Mouse (Mus musculus) heart, embryonic 10.5 days (tissue): Measurements from ENCODE around the gene Elmsan1. TPM values are rescaled to one million over a fixed set of nuclear protein-coding genes. Genes with fewer than 3 reads are reported as not detected.

Source experiments
- DNase-seq: peaks from one replicate; pipeline ENCODE4 v3.0.0-alpha.2; 2017; ENCODE audit warnings: low spot score
- H3K27ac ChIP-seq: fragments of 300-500 bp; sonication (generic); 2 replicates; pipeline ENCODE4 v1.5.1; 2016; ENCODE audit warnings: mild to moderate bottlenecking
- H3K27me3 ChIP-seq: fragments of 300-500 bp; sonication (generic); 2 replicates; pipeline ENCODE4 v1.6.1; 2016; ENCODE audit warnings: mild to moderate bottlenecking; ENCODE audit not compliant: poor library complexity, insufficient read depth, severe bottlenecking
- H3K36me3 ChIP-seq: fragments of 300-500 bp; sonication (generic); 2 replicates; pipeline ENCODE4 v1.6.1; 2016; ENCODE audit warnings: mild to moderate bottlenecking, moderate library complexity
- H3K4me1 ChIP-seq: fragments of 300-500 bp; sonication (generic); 2 replicates; pipeline ENCODE4 v1.6.1; 2016; ENCODE audit warnings: mild to moderate bottlenecking
- H3K4me3 ChIP-seq: fragments of 300-500 bp; sonication (generic); 2 replicates; pipeline ENCODE4 v1.5.1; 2016; ENCODE audit warnings: mild to moderate bottlenecking, moderate library complexity
- H3K9me3 ChIP-seq: fragments of 300-500 bp; sonication (generic); 2 replicates; pipeline ENCODE4 v1.6.1; 2016; ENCODE audit warnings: mild to moderate bottlenecking, moderate library complexity
- WGBS: fragments of 180-500 bp; shearing (Covaris S2); methylation state at CpG from one replicate; pipeline ENCODE4 v1.1.7; 2016; 5-methylcytosine and 5-hydroxymethylcytosine counted together
- polyA plus RNA-seq: library from polyadenylated mRNA; unstranded; fragments of >200 nt; fragmentation: Nextera tagmentation; extraction: Ambion mirVana; gene quantifications from 2 replicates; pipeline ENCODE4 v1.2.1, GENCODE M21; 2016

Elmsan1 gene
- polyA plus RNA-seq, 1 experiment from 2014 or later, result 10.5 TPM

- no peak for DNase-seq
- Histone ChIP-seq H3K27me3 (no peaks in the 10 kb centered on the region), H3K4me1 (peaks cover 67% of the 10 kb centered on the region), H3K4me3 (0 out of 2 replicates have a peak overlapping the region, but pooled peaks have one; percentile 61), H3K27ac (peak overlapping the region; percentile 95), H3K36me3 (peaks cover 39% of the 10 kb centered on the region), H3K9me3 (no peaks in the 10 kb centered on the region)
- 78% methylated on average over 6 of the region's 6 CpGs for WGBS
These were observed 43.8 kb downstream of the Elmsan1 start for GRCm38 (mm10) chr12:84174871-84175270.

- DNase-seq, result no peak
- 71% methylated on average over 9 of the region's 9 CpGs for WGBS
- Histone ChIP-seq H3K27ac (peak overlapping the region; percentile 95), H3K36me3 (peaks cover 39% of the 10 kb centered on the region), H3K4me1 (peaks cover 64% of the 10 kb centered on the region), H3K27me3 (no peaks in the 10 kb centered on the region), H3K4me3 (0 out of 2 replicates have a peak overlapping the region, but pooled peaks have one; percentile 3), H3K9me3 (no peaks in the 10 kb centered on the region)
These were observed 44.4 kb downstream of the Elmsan1 start for GRCm38 (mm10) chr12:84174190-84174811.

- no peaks in the 10 kb centered on the region for H3K9me3 ChIP-seq
- WGBS, result 93% methylated on average over 13 of the region's 13 CpGs
- peak overlapping the region; percentile 95; the same call in 1 of the 2 replicates for H3K27ac ChIP-seq
- no peaks in the 10 kb centered on the region for H3K27me3 ChIP-seq
- no peak overlapping the region for H3K4me3 ChIP-seq
- H3K4me1 ChIP-seq, result peaks cover 55% of the 10 kb centered on the region
- peaks cover 42% of the 10 kb centered on the region for H3K36me3 ChIP-seq
- no peak for DNase-seq
These were observed 45.3 kb downstream of the Elmsan1 start for GRCm38 (mm10) chr12:84173309-84173915.

- Histone ChIP-seq H3K4me1 (peaks cover 50% of the 10 kb centered on the region), H3K27ac (no peak overlapping the region), H3K4me3 (no peak overlapping the region), H3K9me3 (no peaks in the 10 kb centered on the region), H3K36me3 (peaks cover 42% of the 10 kb centered on the region), H3K27me3 (no peaks in the 10 kb centered on the region)
- no peak for DNase-seq
- WGBS, result 91% methylated on average over 17 of the region's 17 CpGs
These were observed 45.8 kb downstream of the Elmsan1 start for GRCm38 (mm10) chr12:84172862-84173261.

- WGBS, result 96% methylated on average over 3 of the region's 3 CpGs
- Histone ChIP-seq H3K4me1 (peaks cover 45% of the 10 kb centered on the region), H3K4me3 (no peak overlapping the region), H3K9me3 (no peaks in the 10 kb centered on the region), H3K27me3 (no peaks in the 10 kb centered on the region), H3K27ac (no peak overlapping the region), H3K36me3 (peaks cover 45% of the 10 kb centered on the region)
- no peak for DNase-seq
These were observed 46.5 kb downstream of the Elmsan1 start for GRCm38 (mm10) chr12:84172216-84172615.

- 88% methylated on average over 10 of the region's 10 CpGs for WGBS
- peaks cover 49% of the 10 kb centered on the region for H3K36me3 ChIP-seq
- H3K9me3 ChIP-seq, result no peaks in the 10 kb centered on the region
These were observed 48.1 kb downstream of the Elmsan1 start for GRCm38 (mm10) chr12:84170610-84171009.

GRCm38 (mm10) chr12:84165631-84166373 lies 52.9 kb downstream of the Elmsan1 start:
- Histone ChIP-seq H3K9me3 (no peaks in the 10 kb centered on the region), H3K4me1 (peaks cover 48% of the 10 kb centered on the region), H3K36me3 (peaks cover 47% of the 10 kb centered on the region), H3K27me3 (no peaks in the 10 kb centered on the region), H3K4me3 (no peak overlapping the region), H3K27ac (no peak overlapping the region)
- no peak for DNase-seq
- 53% methylated on average over 8 of the region's 8 CpGs for WGBS

More at GRCm38 (mm10) chr12:84170610-84171009, 48.1 kb downstream of the Elmsan1 start:
- no peak for DNase-seq
- H3K27ac ChIP-seq, result no peak overlapping the region
- no peaks in the 10 kb centered on the region for H3K27me3 ChIP-seq
- peaks cover 44% of the 10 kb centered on the region for H3K4me1 ChIP-seq
- no peak overlapping the region for H3K4me3 ChIP-seq

GRCm38 (mm10) chr12:84163586-84164110 lies 55.0 kb downstream of the Elmsan1 start:
- Histone ChIP-seq H3K36me3 (peaks cover 59% of the 10 kb centered on the region), H3K9me3 (no peaks in the 10 kb centered on the region), H3K4me3 (no peak overlapping the region), H3K27ac (no peak overlapping the region), H3K4me1 (peaks cover 57% of the 10 kb centered on the region), H3K27me3 (no peaks in the 10 kb centered on the region)
- no peak for DNase-seq
- WGBS, result 85% methylated on average over 11 of the region's 11 CpGs

GRCm38 (mm10) chr12:84163133-84163532 lies 55.5 kb downstream of the Elmsan1 start:
- DNase-seq, result no peak
- H3K9me3 ChIP-seq, result no peaks in the 10 kb centered on the region
- H3K4me3 ChIP-seq, result no peak overlapping the region
- no peaks in the 10 kb centered on the region for H3K27me3 ChIP-seq
- no peak overlapping the region for H3K27ac ChIP-seq
- WGBS, result 82% methylated on average over 9 of the region's 9 CpGs
- H3K36me3 ChIP-seq, result peaks cover 64% of the 10 kb centered on the region
- H3K4me1 ChIP-seq, result peaks cover 62% of the 10 kb centered on the region

GRCm38 (mm10) chr12:84161616-84162433 lies 56.9 kb downstream of the Elmsan1 start:
- Histone ChIP-seq H3K4me1 (peaks cover 63% of the 10 kb centered on the region), H3K27ac (0 out of 2 replicates have a peak overlapping the region, but pooled peaks have one; percentile 1), H3K9me3 (no peaks in the 10 kb centered on the region), H3K4me3 (no peak overlapping the region), H3K27me3 (no peaks in the 10 kb centered on the region), H3K36me3 (peaks cover 71% of the 10 kb centered on the region)
- DNase-seq, result no peak
- WGBS, result 79% methylated on average over 14 of the region's 14 CpGs

- Histone ChIP-seq H3K4me1 (peaks cover 57% of the 10 kb centered on the region), H3K27me3 (no peaks in the 10 kb centered on the region), H3K4me3 (no peak overlapping the region; the same call in 1 of the 2 replicates), H3K27ac (peak overlapping the region; percentile 1; the same call in 1 of the 2 replicates), H3K36me3 (peaks cover 77% of the 10 kb centered on the region), H3K9me3 (no peaks in the 10 kb centered on the region)
- WGBS, result 27% methylated on average over 8 of the region's 8 CpGs
- DNase-seq, result no peak
These were observed 57.6 kb downstream of the Elmsan1 start for GRCm38 (mm10) chr12:84161116-84161515.

- DNase-seq, result no peak
- Histone ChIP-seq H3K36me3 (peaks cover 83% of the 10 kb centered on the region), H3K4me3 (no peak overlapping the region), H3K4me1 (peaks cover 51% of the 10 kb centered on the region), H3K27me3 (no peaks in the 10 kb centered on the region), H3K9me3 (no peaks in the 10 kb centered on the region), H3K27ac (peak overlapping the region; percentile 8; the same call in 1 of the 2 replicates)
- 91% methylated on average over 8 of the region's 8 CpGs for WGBS
These were observed 58.2 kb downstream of the Elmsan1 start for GRCm38 (mm10) chr12:84160491-84160890.
